Mouse (Mus musculus) kidney, postnatal 4 days (tissue): ENCODE results near the gene Ccsap.
"Not testable (repeated sequence)": the region's sequence is repeated elsewhere in the genome, so short reads cannot be mapped to it uniquely, and the experiment has no call there.

Experiments
- DNase-seq, 2 experiments: peaks; one replicate each; pipeline ENCODE4 v3.0.0; 2021; ENCODE audit warnings: mixed read lengths in 2 of 2

Gene Ccsap

GRCm38 (mm10) chr8:123832757-123833156 is 27.3 kb downstream of the Ccsap start:
- DNase-seq: peak; percentile 63 to 66

GRCm38 (mm10) chr8:123827523-123827922 is 32.5 kb downstream of the Ccsap start:
- DNase-seq: no peak

- no peak for DNase-seq
Observed at GRCm38 (mm10) chr8:123826758-123827157, 33.3 kb downstream of the Ccsap start.

GRCm38 (mm10) chr8:123826001-123826400 is 34.0 kb downstream of the Ccsap start:
- no peak for DNase-seq

GRCm38 (mm10) chr8:123823532-123824123 is 36.4 kb downstream of the Ccsap start:
- DNase-seq: no peak

- DNase-seq: no peak
Observed at GRCm38 (mm10) chr8:123823111-123823510, 36.9 kb downstream of the Ccsap start.

- no peak for DNase-seq
Observed at GRCm38 (mm10) chr8:123820780-123821179, 39.2 kb downstream of the Ccsap start.

- DNase-seq: peak in 1 of 2 experiments; percentile 47
Observed at GRCm38 (mm10) chr8:123819683-123820610, 40.1 kb downstream of the Ccsap start.

GRCm38 (mm10) chr8:123817747-123818146 is 42.3 kb downstream of the Ccsap start:
- DNase-seq: no peak

GRCm38 (mm10) chr8:123816939-123817338 is 43.1 kb downstream of the Ccsap start:
- no peak for DNase-seq

GRCm38 (mm10) chr8:123815325-123815724 is 44.7 kb downstream of the Ccsap start:
- DNase-seq: no peak

- DNase-seq: no peak
Observed at GRCm38 (mm10) chr8:123813892-123814266, 46.1 kb downstream of the Ccsap start.

- DNase-seq: peak; percentile 25 to 47
Observed at GRCm38 (mm10) chr8:123813173-123813891, 46.7 kb downstream of the Ccsap start.

- no peak for DNase-seq
Observed at GRCm38 (mm10) chr8:123812227-123812626, 47.8 kb downstream of the Ccsap start.

GRCm38 (mm10) chr8:123809342-123809741 is 50.7 kb downstream of the Ccsap start:
- not testable (repeated sequence) for DNase-seq

- DNase-seq: no peak
Observed at GRCm38 (mm10) chr8:123808671-123809070, 51.3 kb downstream of the Ccsap start.

GRCm38 (mm10) chr8:123807852-123808573 is 52.0 kb downstream of the Ccsap start:
- no peak for DNase-seq

GRCm38 (mm10) chr8:123807024-123807431 is 53.0 kb downstream of the Ccsap start:
- peak; percentile 39 to 60 for DNase-seq

GRCm38 (mm10) chr8:123806374-123806935 is 53.6 kb downstream of the Ccsap start:
- no peak for DNase-seq

- peak; percentile 95 to 96 for DNase-seq
Observed at GRCm38 (mm10) chr8:123805718-123806373, 54.2 kb downstream of the Ccsap start, which contains the start of gene Rab4a. Gene Rab4a (plus strand): TSS chr8:123805985.

- DNase-seq: no peak
Observed at GRCm38 (mm10) chr8:123805209-123805717, 54.7 kb downstream of the Ccsap start.
